Mouse (Mus musculus) ES-E14 (cell line): ENCODE results near the gene Gm10282. TPM values are rescaled to one million over a fixed set of nuclear protein-coding genes. Genes with fewer than 3 reads are reported as not detected.
A peak's percentile ranks its signal among the peaks of the same experiment; 100 is the strongest.

ENCODE experiments used
- DNase-seq: peaks from one replicate; pipeline ENCODE4 v3.0.0-alpha.2; 2013; ENCODE audit warnings: low read depth, low spot score
- H3K27ac ChIP-seq: 2 replicates; pipeline ENCODE4 v1.5.1; 2012; ENCODE audit warnings: low read depth, mild to moderate bottlenecking, low read length, moderate library complexity, mixed read lengths; ENCODE audit not compliant: poor library complexity, insufficient read depth, severe bottlenecking
- H3K36me3 ChIP-seq: 2 replicates; pipeline ENCODE4 v1.6.1; 2012; ENCODE audit warnings: mild to moderate bottlenecking, low read length, moderate library complexity, mixed read lengths; ENCODE audit not compliant: control insufficient read depth, poor library complexity, insufficient read depth, severe bottlenecking
- H3K4me1 ChIP-seq, 2 experiments: fragments of 150-350 bp in 1 of 2; sonication (generic) in 1 of 2; 2 replicates each; pipeline ENCODE4 v1.6.1; 2012; ENCODE audit warnings: low read length in 2 of 2, mild to moderate bottlenecking in 1 of 2, mixed read lengths in 1 of 2; ENCODE audit not compliant: control insufficient read depth in 2 of 2, insufficient read depth in 2 of 2, poor library complexity in 1 of 2
- H3K4me3 ChIP-seq, 2 experiments: fragments of 150-350 bp in 1 of 2; sonication (generic) in 1 of 2; 2 replicates each; pipeline ENCODE4 v1.5.1; 2012; ENCODE audit warnings: low read length in 2 of 2, low read depth in 1 of 2, mild to moderate bottlenecking in 1 of 2, mixed read lengths in 1 of 2; ENCODE audit not compliant: insufficient read depth in 1 of 2, poor library complexity in 1 of 2, severe bottlenecking in 1 of 2
- H3K9ac ChIP-seq: 2 replicates; pipeline ENCODE4 v1.6.1; 2012; ENCODE audit warnings: low read depth, mild to moderate bottlenecking, low read length, mixed read lengths; ENCODE audit not compliant: poor library complexity, insufficient read depth, severe bottlenecking
- H3K9me3 ChIP-seq: fragments of 150-350 bp; sonication (generic); 2 replicates; pipeline ENCODE4 v1.6.1; 2012; ENCODE audit warnings: low read depth, mild to moderate bottlenecking, low read length; ENCODE audit not compliant: control insufficient read depth, insufficient read depth
- CHD2 ChIP-seq: IDR thresholded peaks from 2 replicates; pipeline ENCODE4 v1.6.1; 2014; ENCODE audit warnings: mild to moderate bottlenecking, low read depth, low read length, inconsistent platforms
- HCFC1 ChIP-seq: IDR thresholded peaks from 2 replicates; pipeline ENCODE4 v1.6.1; 2012; ENCODE audit warnings: low read length, inconsistent platforms, borderline replicate concordance; ENCODE audit not compliant: insufficient read depth
- MAFK ChIP-seq: IDR thresholded peaks from 2 replicates; pipeline ENCODE4 v1.6.1; 2014; ENCODE audit warnings: mild to moderate bottlenecking, low read depth, low read length, inconsistent platforms; ENCODE audit not compliant: insufficient read depth
- ZC3H11A ChIP-seq: IDR thresholded peaks from 2 replicates; pipeline ENCODE4 v1.6.1; 2012; ENCODE audit warnings: low read depth, mild to moderate bottlenecking, inconsistent platforms, low read length, borderline replicate concordance
- ZNF384 ChIP-seq: IDR thresholded peaks from 2 replicates; pipeline ENCODE4 v1.6.1; 2012; ENCODE audit warnings: low read depth, low read length, inconsistent platforms
- in situ Hi-C, 2 experiments: fragments of 600-800 bp; cut with MboI; formaldehyde crosslinking; loops; one replicate each; pipeline ENCODE4 v1.15.1; 2025; ENCODE audit warnings: low sequenced_read_pairs in 2 of 2, inconsistent platforms in 1 of 2; ENCODE audit not compliant: unreplicated experiment in 2 of 2
- total RNA-seq: library from RNA; depleted of rRNA; stranded (reverse); fragments of 300-350 nt; gene quantifications from 2 replicates; pipeline ENCODE4 v1.2.3, GENCODE M21; 2012

Gm10282 gene
- total RNA-seq, 1 experiment = 21.2 TPM

DNA sequence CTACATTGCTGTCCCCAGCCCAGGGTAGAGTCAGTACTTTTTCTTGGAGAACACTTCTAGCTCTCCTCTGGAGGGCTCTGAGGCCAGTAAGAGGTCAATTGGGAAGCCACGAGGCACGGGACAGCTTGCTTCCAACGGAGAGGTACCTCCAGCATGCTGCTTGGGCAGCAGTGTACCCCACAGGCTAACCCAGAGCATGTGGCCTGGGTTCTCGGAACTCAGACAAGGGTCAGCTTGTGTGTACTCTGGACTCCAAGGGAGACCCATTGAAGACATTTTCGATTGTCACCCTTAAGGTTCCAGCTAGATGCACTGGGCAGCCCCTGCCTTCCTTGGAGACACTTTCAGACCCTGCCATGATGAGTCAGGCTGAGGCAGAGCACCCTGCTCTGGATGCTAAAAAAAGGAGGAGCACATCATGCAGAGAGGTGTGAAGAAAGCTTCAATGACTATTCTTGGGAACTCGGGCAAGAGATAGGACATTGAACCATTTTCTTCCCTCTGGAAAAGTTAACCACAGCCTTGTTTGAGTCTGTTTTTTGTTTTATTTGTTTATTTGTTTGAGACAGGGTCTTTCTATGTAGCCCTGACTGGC lies 18.2 kb upstream of the Gm10282 start:
- H3K4me1 ChIP-seq = peaks cover 0 to 18% of the 10 kb centered on the region in 2 experiments; a peak in 3 of 4 replicates
- in situ Hi-C loops = no loop called here
- DNase-seq = no peak
- TF ChIP-seq ZNF384 (no peak), CHD2 (no peak)
- peak overlapping the region; percentile 89 to 96; a peak in 2 of 4 replicates for H3K4me3 ChIP-seq
- no peaks in the 10 kb centered on the region for H3K9me3 ChIP-seq
- peak overlapping the region; percentile 64 for H3K9ac ChIP-seq
- peaks cover 46% of the 10 kb centered on the region for H3K36me3 ChIP-seq
- peak overlapping the region; percentile 72 for H3K27ac ChIP-seq

- Histone ChIP-seq H3K4me1 (peaks cover 3 to 20% of the 10 kb centered on the region in 2 experiments), H3K36me3 (peaks cover 46% of the 10 kb centered on the region), H3K9ac (peak overlapping the region; percentile 64), H3K9me3 (no peaks in the 10 kb centered on the region), H3K27ac (peak overlapping the region; percentile 72), H3K4me3 (peak overlapping the region; percentile 89 to 96; a peak in 3 of 4 replicates)
- TF ChIP-seq HCFC1 = no peak
- TF ChIP-seq ZC3H11A = no peak
- no peak for TF ChIP-seq MAFK
- no peak for TF ChIP-seq ZNF384
- no peak for TF ChIP-seq CHD2
- DNase-seq = no peak
- in situ Hi-C loops = no loop called here
Measured at GRCm38 (mm10) chr8:72322471-72322889, 17.4 kb upstream of the Gm10282 start.

DNA sequence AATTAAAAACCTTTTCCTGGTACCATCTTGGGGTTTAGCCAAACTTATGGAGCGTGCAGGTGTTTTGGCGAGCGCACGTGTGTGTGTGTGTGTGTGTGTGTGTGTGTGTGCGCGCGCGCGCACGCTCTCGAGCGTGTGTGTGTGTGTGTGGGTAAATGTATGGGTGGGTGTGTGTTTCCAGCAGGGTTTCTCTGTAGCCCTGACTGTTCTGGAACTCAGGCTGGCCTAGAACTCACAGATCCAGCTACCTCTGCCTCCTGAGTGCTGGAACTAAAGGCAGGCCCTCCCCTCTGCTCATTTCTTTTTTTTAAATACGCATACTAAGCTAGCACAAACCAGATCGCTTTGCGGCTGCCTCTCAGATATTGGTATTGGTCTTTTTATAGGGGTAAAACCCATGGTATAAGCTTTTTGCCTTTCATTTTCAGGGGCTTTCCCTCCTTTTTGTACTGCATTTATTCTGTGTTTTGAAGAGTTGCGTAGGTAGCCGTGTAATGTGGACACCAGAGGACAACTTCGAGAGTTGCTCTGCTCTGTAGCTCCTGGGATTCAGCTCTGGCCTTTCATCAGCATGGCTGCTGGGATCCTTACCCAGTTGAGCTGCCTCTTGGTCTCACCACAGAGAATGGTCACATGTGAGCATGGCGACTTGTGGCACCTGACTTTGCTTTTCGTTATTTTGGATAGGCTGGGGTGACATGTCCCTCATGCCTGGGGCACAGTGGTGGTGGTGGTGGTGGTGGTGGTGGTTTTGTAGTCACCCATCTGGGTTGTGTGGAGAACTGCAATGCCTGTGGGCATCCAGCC lies 16.8 kb upstream of the Gm10282 start:
- TF ChIP-seq CHD2 (no peak), ZNF384 (no peak), HCFC1 (no peak), MAFK (no peak), ZC3H11A (no peak)
- in situ Hi-C loops = no loop called here
- peaks cover 46% of the 10 kb centered on the region for H3K36me3 ChIP-seq
- peak overlapping the region; percentile 64 for H3K9ac ChIP-seq
- no peak for DNase-seq
- H3K9me3 ChIP-seq = no peaks in the 10 kb centered on the region
- no peak overlapping the region; the same call in 1 of the 2 replicates for H3K27ac ChIP-seq
- peaks cover 6 to 19% of the 10 kb centered on the region in 2 experiments for H3K4me1 ChIP-seq
- peak overlapping the region; percentile 89 to 96 for H3K4me3 ChIP-seq

GRCm38 (mm10) chr8:72320803-72321583 lies 15.9 kb upstream of the Gm10282 start:
- Histone ChIP-seq H3K9ac (peak overlapping the region; percentile 95), H3K27ac (peak overlapping the region; percentile 28), H3K36me3 (peaks cover 46% of the 10 kb centered on the region)

More at GRCm38 (mm10) chr8:72320803-72321583, 15.9 kb upstream of the Gm10282 start:
- Histone ChIP-seq H3K4me3 (peak overlapping the region; percentile 89 to 96), H3K9me3 (no peaks in the 10 kb centered on the region), H3K4me1 (peaks cover 6 to 21% of the 10 kb centered on the region in 2 experiments)
- DNase-seq = no peak
- in situ Hi-C loops = no loop called here
- TF ChIP-seq CHD2 (peak; percentile 60; the same call in 1 of the 2 replicates), ZC3H11A (no peak)
